Mouse (Mus musculus): ENCODE measurements around the gene Pnpla1.
A peak's percentile ranks its signal among the peaks of the same experiment; 100 is the strongest.
"Not testable (repeated sequence)": the region's sequence is repeated elsewhere in the genome, so short reads cannot be mapped to it uniquely, and the experiment has no call there.

Pnpla1 gene

DNA sequence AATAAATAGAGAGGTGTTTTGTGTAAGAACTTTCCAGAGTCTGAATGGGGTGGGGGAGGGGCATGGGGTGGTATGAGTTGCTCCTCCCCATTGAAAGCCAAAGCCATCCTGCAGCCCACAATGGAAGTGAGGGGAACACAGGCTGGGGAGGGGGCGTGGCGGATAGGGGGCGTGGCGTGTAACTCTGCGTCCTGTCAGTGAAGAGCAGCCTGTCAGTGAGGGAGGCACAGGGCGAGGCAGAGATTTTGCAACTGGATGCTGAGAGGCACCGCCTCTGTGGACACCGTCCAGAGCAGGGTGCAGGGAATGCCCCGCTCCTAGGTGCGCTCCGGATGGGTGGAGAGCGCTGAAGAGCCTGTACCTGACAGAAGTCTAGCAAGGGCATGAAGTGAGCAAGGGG lies at the start of gene Pnpla1:
Gene Pnpla1, plus strand, starts transcription at position 207 of the 400 bp plus-strand sequence.
- Histone ChIP-seq H3K27me3 (ENCODE audit: insufficient read depth, low read length) (peaks cover 4% of the 10 kb centered on the region), H3K4me3 (replicated peaks; ENCODE audit: low read length) (peak within 1 kb of the TSS; percentile 53), H3K9me3 (ENCODE audit: low read length) (peaks cover 15% of the 10 kb centered on the region), H3K36me3 (ENCODE audit: insufficient read depth, low read length) (no peaks in the 10 kb centered on the region), H3K4me1 (replicated peaks; ENCODE audit: low read depth, low read length) (peaks cover 36% of the 10 kb centered on the region)
- TF ChIP-seq POU5F1 (IDR thresholded peaks at IDR 0.05; ENCODE audit: borderline replicate concordance, low read length): no peak
- no peak for TF ChIP-seq CTCF (conservative IDR thresholded peaks at IDR 0.05; ENCODE audit: low read length)
- no peak for TF ChIP-seq NANOG (IDR thresholded peaks at IDR 0.05; ENCODE audit: borderline replicate concordance, low read length)

DNA sequence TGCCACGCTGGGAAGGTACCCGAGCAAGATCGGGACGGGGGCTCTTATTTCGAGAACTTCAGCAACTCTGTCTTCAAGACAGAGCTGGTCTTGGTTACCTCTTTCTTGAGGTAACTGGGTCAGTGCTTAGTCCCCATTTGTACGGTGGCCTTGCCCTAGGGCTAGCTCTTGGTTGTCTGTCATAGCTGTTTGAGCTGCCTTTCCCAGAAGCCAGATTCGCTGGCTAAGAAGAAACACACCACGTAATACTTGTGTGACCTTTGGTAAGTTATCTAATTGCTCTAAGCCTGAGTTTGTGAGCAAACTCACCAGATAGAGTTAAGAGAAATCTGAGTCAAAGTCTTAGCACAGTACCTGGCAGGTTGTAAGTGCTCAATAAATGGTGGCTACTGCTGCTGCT lies 49.5 kb upstream of the Pnpla1 start:
- 0 out of 2 replicates have a peak overlapping the region, but pooled peaks have one; percentile 17 for H3K4me3 ChIP-seq (replicated peaks; ENCODE audit: low read length)
- H3K27me3 ChIP-seq (ENCODE audit: insufficient read depth, low read length): no peaks in the 10 kb centered on the region
- peaks cover 98% of the 10 kb centered on the region for H3K36me3 ChIP-seq (ENCODE audit: insufficient read depth, low read length)
- TF ChIP-seq CTCF (conservative IDR thresholded peaks at IDR 0.05; ENCODE audit: low read length) (no peak), NANOG (IDR thresholded peaks at IDR 0.05; ENCODE audit: borderline replicate concordance, low read length) (no peak), POU5F1 (IDR thresholded peaks at IDR 0.05; ENCODE audit: borderline replicate concordance, low read length) (no peak)
- no peaks in the 10 kb centered on the region for H3K9me3 ChIP-seq (ENCODE audit: low read length)
- H3K4me1 ChIP-seq (replicated peaks; ENCODE audit: low read depth, low read length): peaks cover 82% of the 10 kb centered on the region

DNA sequence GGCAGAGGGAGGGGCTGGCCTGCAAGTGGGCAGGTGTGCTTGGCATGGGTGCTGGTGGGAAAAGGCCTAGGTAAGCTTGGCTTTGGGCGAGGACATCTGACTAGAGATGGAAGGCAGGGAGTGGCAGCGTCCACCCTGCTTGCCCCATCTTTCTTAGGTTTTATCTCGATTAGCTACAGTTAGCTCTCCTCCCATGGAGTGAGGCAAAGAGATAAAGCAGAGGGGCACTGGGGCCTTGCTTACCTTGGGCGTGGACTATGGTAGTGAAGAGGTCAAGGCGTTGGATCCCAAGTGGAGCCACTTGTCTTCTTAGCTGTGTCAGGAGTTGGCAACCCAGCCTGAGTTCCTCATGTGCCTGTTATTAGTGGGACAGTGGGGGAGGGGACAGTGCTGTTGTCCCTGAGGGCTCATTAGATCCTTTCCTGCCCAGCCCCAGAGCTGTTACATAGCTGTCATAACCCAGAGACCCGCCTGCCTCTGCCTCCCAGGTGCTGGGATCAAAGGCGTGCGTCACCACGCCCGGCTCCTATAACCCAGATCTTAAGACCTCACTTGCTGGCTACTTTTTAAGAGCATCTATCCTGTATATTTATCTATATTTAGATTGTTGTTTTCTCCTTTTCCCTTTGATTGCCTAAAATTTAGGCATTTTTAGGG lies 48.9 kb upstream of the Pnpla1 start:
- peaks cover 98% of the 10 kb centered on the region for H3K36me3 ChIP-seq (ENCODE audit: insufficient read depth, low read length)
- TF ChIP-seq NANOG (IDR thresholded peaks at IDR 0.05; ENCODE audit: borderline replicate concordance, low read length) (no peak), POU5F1 (IDR thresholded peaks at IDR 0.05; ENCODE audit: borderline replicate concordance, low read length) (no peak), CTCF (conservative IDR thresholded peaks at IDR 0.05; ENCODE audit: low read length) (no peak)
- H3K4me1 ChIP-seq (replicated peaks; ENCODE audit: low read depth, low read length): peaks cover 85% of the 10 kb centered on the region

DNA sequence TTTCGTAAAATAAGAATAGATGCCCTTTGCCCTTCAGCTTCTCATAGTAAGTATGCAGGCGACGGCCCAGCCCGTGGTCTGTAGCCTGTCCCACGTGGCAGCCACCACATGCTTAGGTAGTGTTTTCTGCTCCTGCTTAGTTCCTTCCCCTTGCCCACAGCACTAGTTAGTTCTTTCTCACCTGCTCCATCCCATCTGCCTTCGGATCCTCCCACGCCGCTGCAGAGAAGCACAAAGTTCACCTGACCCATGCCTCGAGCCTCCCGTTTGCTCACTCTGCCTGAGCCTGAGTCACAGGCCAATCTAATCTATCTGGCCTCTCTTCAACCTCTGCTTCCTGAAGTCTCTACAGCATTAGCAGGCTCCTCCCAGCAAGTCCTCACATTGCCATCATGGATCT lies 45.9 kb upstream of the Pnpla1 start:
- H3K9me3 ChIP-seq (ENCODE audit: low read length): no peaks in the 10 kb centered on the region
- no peak overlapping the region for H3K4me3 ChIP-seq (replicated peaks; ENCODE audit: low read length)
- no peaks in the 10 kb centered on the region for H3K27me3 ChIP-seq (ENCODE audit: insufficient read depth, low read length)
- H3K36me3 ChIP-seq (ENCODE audit: insufficient read depth, low read length): peaks cover 97% of the 10 kb centered on the region
- TF ChIP-seq POU5F1 (IDR thresholded peaks at IDR 0.05; ENCODE audit: borderline replicate concordance, low read length) (no peak), CTCF (conservative IDR thresholded peaks at IDR 0.05; ENCODE audit: low read length) (no peak), NANOG (IDR thresholded peaks at IDR 0.05; ENCODE audit: borderline replicate concordance, low read length) (no peak)
- H3K4me1 ChIP-seq (replicated peaks; ENCODE audit: low read depth, low read length): peaks cover 83% of the 10 kb centered on the region

More for the DNA sequence above, 48.9 kb upstream of the Pnpla1 start:
- H3K27me3 ChIP-seq (ENCODE audit: insufficient read depth, low read length): no peaks in the 10 kb centered on the region
- H3K4me3 ChIP-seq (replicated peaks; ENCODE audit: low read length): peak overlapping the region; percentile 18; the same call in 1 of the 2 replicates
- no peaks in the 10 kb centered on the region for H3K9me3 ChIP-seq (ENCODE audit: low read length)

DNA sequence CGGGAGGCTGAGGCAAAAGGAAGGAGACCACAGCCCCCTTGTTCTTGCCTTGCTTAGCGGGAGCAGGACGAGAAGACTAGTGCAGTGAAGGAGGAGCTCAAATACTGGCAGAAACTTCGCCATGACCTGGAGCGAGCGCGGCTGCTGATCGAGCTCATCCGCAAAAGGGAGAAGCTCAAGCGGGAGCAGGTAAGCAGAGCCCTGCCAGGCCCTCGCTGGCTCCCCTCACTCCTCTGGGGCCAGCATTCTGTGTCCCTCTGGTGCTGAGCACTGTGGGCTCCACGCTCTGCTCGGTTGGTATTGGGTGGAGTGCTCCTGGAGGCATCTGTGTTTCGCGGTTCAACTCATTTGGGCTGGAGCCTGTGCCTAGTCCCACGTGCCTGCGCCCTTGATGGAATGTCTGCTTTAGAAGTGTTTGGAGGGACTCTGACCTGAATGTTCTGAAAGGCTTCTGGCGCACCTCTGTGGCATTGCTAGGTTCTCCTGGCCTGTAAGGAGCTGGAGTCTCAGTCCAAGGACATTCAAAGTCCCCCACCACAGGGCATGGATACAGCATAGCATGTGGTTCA lies 43.6 kb upstream of the Pnpla1 start:
- Histone ChIP-seq H3K9me3 (ENCODE audit: low read length) (no peaks in the 10 kb centered on the region), H3K36me3 (ENCODE audit: insufficient read depth, low read length) (peaks cover 99% of the 10 kb centered on the region), H3K4me1 (replicated peaks; ENCODE audit: low read depth, low read length) (peaks cover 81% of the 10 kb centered on the region), H3K4me3 (replicated peaks; ENCODE audit: low read length) (peak overlapping the region; percentile 64), H3K27me3 (ENCODE audit: insufficient read depth, low read length) (no peaks in the 10 kb centered on the region)
- TF ChIP-seq CTCF (conservative IDR thresholded peaks at IDR 0.05; ENCODE audit: low read length) (no peak), POU5F1 (IDR thresholded peaks at IDR 0.05; ENCODE audit: borderline replicate concordance, low read length) (no peak), NANOG (IDR thresholded peaks at IDR 0.05; ENCODE audit: borderline replicate concordance, low read length) (no peak)

DNA sequence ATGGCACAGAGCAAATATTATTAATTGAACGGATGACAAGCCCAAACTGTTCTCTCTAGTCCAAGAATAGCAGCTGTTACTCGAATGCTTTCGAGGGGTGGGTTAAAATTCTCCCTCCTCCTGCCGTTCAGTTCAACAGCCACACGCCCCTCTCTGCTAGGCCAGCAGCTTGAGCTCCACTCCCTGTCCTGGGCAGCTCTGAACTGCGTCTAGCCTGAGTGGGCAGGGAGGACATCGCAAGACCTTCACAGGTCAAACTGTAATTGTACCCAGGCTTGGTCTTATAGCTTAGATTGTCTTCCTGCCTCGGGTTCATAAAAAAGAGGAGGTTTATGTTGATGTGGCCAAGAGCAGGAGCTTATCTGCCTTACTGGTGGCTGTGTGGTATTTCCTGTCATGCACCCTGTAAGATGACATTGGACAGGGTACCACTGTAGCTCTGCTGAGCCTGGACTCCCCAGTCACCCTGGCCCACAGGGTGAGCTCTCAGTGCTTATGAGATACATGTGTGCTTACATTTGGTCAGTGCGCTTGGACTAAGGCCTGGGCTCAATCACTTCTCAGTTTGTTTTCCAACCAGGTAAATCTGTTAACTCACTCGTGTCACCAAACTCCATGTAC lies 42.7 kb upstream of the Pnpla1 start:
- no peak overlapping the region for H3K4me3 ChIP-seq (replicated peaks; ENCODE audit: low read length)
- H3K27me3 ChIP-seq (ENCODE audit: insufficient read depth, low read length): no peaks in the 10 kb centered on the region
- no peaks in the 10 kb centered on the region for H3K9me3 ChIP-seq (ENCODE audit: low read length)
- TF ChIP-seq NANOG (IDR thresholded peaks at IDR 0.05; ENCODE audit: borderline replicate concordance, low read length): no peak
- TF ChIP-seq POU5F1 (IDR thresholded peaks at IDR 0.05; ENCODE audit: borderline replicate concordance, low read length): no peak
- TF ChIP-seq CTCF (conservative IDR thresholded peaks at IDR 0.05; ENCODE audit: low read length): no peak
- H3K4me1 ChIP-seq (replicated peaks; ENCODE audit: low read depth, low read length): peaks cover 72% of the 10 kb centered on the region
- peaks cover 99% of the 10 kb centered on the region for H3K36me3 ChIP-seq (ENCODE audit: insufficient read depth, low read length)

DNA sequence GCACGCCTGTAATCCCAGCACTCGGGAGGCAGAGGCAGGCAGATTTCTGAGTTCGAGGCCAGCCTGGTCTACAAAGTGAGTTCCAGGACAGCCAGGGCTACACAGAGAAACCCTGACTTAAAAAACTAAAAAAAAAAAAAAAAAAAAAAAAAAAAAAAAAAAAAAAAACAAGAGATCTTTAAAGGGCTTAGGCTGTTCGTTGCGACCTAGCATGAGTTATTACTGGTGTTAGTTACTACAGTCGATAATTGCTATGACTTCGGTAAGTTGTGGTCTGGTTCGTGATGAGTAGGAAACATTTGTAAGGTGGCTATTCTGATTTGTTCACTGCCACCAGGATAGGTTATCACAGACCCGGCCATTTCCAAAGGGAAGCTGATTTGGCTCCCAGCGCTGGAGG lies 41.9 kb upstream of the Pnpla1 start:
- Histone ChIP-seq H3K4me1 (replicated peaks; ENCODE audit: low read depth, low read length) (peaks cover 70% of the 10 kb centered on the region), H3K36me3 (ENCODE audit: insufficient read depth, low read length) (peaks cover 99% of the 10 kb centered on the region)
- H3K9me3 ChIP-seq (ENCODE audit: low read length); H3K4me3 ChIP-seq (replicated peaks; ENCODE audit: low read length); H3K27me3 ChIP-seq (ENCODE audit: insufficient read depth, low read length): not testable (repeated sequence)

DNA sequence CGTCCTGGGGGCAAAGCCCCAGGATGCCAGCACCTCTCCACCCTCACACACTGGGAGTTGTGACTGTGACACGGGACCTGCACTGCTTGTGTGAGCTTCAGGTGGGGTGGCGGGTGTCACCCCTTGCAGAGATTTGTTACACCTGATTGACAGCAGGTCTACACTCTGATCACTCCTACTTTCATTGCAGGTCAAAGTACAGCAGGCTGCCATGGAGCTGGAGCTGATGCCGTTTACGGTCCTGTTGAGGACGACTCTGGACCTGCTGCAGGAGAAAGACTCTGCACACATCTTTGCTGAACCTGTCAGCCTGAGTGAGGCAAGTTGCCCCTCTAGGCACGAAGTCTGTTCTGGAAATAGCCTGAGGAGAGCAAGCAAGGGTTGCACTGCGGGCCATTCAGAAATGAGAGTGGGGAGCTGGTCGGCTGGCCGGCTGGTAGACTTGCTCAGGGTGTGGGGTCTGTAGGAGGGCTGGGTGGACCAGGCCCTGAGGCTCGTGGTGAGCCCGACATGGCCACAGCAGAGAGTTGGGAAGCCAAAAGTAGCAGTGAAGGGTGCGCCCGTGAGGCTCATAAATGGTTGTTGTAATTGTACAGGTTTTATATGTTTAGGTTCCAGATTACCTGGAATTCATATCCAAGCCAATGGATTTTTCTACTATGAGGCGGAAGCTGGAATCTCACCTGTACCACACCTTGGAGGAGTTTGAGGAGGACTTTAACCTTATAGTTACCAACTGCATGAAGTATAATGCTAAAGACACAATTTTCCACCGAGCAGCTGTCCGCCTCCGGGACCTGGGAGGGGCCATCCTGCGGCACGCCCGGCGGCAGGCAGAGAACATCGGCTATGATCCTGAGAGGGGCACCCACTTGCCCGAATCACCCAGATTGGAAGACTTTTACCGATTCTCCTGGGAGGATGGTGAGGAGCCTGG lies 41.1 kb upstream of the Pnpla1 start:
- Histone ChIP-seq H3K9me3 (ENCODE audit: low read length) (no peaks in the 10 kb centered on the region), H3K4me3 (replicated peaks; ENCODE audit: low read length) (no peak overlapping the region), H3K27me3 (ENCODE audit: insufficient read depth, low read length) (no peaks in the 10 kb centered on the region), H3K36me3 (ENCODE audit: insufficient read depth, low read length) (peaks cover 99% of the 10 kb centered on the region), H3K4me1 (replicated peaks; ENCODE audit: low read depth, low read length) (peaks cover 72% of the 10 kb centered on the region)
- no peak for TF ChIP-seq CTCF (conservative IDR thresholded peaks at IDR 0.05; ENCODE audit: low read length)

Data from E14TG2a.4 (cell line).